Mouse (Mus musculus): ENCODE measurements around the gene Slc39a13. TPM values are rescaled to one million over a fixed set of nuclear protein-coding genes. Genes with fewer than 3 reads are reported as not detected.

The Slc39a13 gene
- polyA plus RNA-seq, 1 experiment from 2014 or later: 17.9 TPM

Other genes with a start within 250 kb of the Slc39a13 start
- 245 and 249 TPM in 2 replicates for gene Mtch2, start 223.3 kb downstream of the Slc39a13 start, polyA plus RNA-seq (2016; fragmentation: Nextera tagmentation; extraction: Ambion mirVana)
- 3.1 and 3.4 TPM in 2 replicates for gene C1qtnf4, start 184.6 kb downstream of the Slc39a13 start, polyA plus RNA-seq (2016; fragmentation: Nextera tagmentation; extraction: Ambion mirVana)
- 59.1 and 61.4 TPM in 2 replicates for gene Kbtbd4, start 165.7 kb downstream of the Slc39a13 start, polyA plus RNA-seq (2016; fragmentation: Nextera tagmentation; extraction: Ambion mirVana)
- 201 and 203 TPM in 2 replicates for gene Ndufs3, start 165.6 kb downstream of the Slc39a13 start, polyA plus RNA-seq (2016; fragmentation: Nextera tagmentation; extraction: Ambion mirVana)
- gene Celf1, start 130.0 kb downstream of the Slc39a13 start, polyA plus RNA-seq (2016; fragmentation: Nextera tagmentation; extraction: Ambion mirVana): 156 and 161 TPM in 2 replicates
- gene Rapsn, start 34.8 kb downstream of the Slc39a13 start, polyA plus RNA-seq (2016; fragmentation: Nextera tagmentation; extraction: Ambion mirVana): 4.9 and 5.2 TPM in 2 replicates
- gene Psmc3, start 16.4 kb downstream of the Slc39a13 start, polyA plus RNA-seq (2016; fragmentation: Nextera tagmentation; extraction: Ambion mirVana): 361 TPM in 2 replicates
- gene Spi1, start 12.0 kb upstream of the Slc39a13 start, polyA plus RNA-seq (2016; fragmentation: Nextera tagmentation; extraction: Ambion mirVana): 2.8 and 3.1 TPM in 2 replicates
- not detected in 2 replicates for gene Mybpc3, start 47.7 kb upstream of the Slc39a13 start, polyA plus RNA-seq (2016; fragmentation: Nextera tagmentation; extraction: Ambion mirVana)
- 14.5 and 17.8 TPM in 2 replicates for gene Madd, start 113.4 kb upstream of the Slc39a13 start, polyA plus RNA-seq (2016; fragmentation: Nextera tagmentation; extraction: Ambion mirVana)
- 1.4 and 2.5 TPM in 2 replicates for gene Nr1h3, start 132.4 kb upstream of the Slc39a13 start, polyA plus RNA-seq (2016; fragmentation: Nextera tagmentation; extraction: Ambion mirVana)
- 25.4 and 27.7 TPM in 2 replicates for gene Acp2, start 132.5 kb upstream of the Slc39a13 start, polyA plus RNA-seq (2016; fragmentation: Nextera tagmentation; extraction: Ambion mirVana)
- 9.3 and 10.6 TPM in 2 replicates for gene Ddb2, start 166.6 kb upstream of the Slc39a13 start, polyA plus RNA-seq (2016; fragmentation: Nextera tagmentation; extraction: Ambion mirVana)
- 38.7 and 40.1 TPM in 2 replicates for gene Pacsin3, start 185.5 kb upstream of the Slc39a13 start, polyA plus RNA-seq (2016; fragmentation: Nextera tagmentation; extraction: Ambion mirVana)
- 97.5 and 99.0 TPM in 2 replicates for gene Arfgap2, start 194.6 kb upstream of the Slc39a13 start, polyA plus RNA-seq (2016; fragmentation: Nextera tagmentation; extraction: Ambion mirVana)

All from forebrain, embryonic 10.5 days (tissue).